Mouse (Mus musculus) lung, embryonic 14.5 days (tissue): ENCODE results near the gene Slc5a11. TPM values are rescaled to one million over a fixed set of nuclear protein-coding genes. Genes with fewer than 3 reads are reported as not detected.

Source experiments
- ATAC-seq: fragments of 200-750 bp; cut with Nextera tagmentation; 2 replicates; pipeline ENCODE4 v1.8.0; 2017; ENCODE audit warnings: mild to moderate bottlenecking, moderate TSS enrichment, moderate library complexity; ENCODE audit not compliant: insufficient read depth
- DNase-seq: peaks from one replicate; pipeline ENCODE4 v3.0.0-alpha.2; 2015
- H3K27ac ChIP-seq: fragments of 300-500 bp; sonication (generic); 2 replicates; pipeline ENCODE4 v1.5.1; 2014; ENCODE audit warnings: low read depth, mild to moderate bottlenecking, moderate library complexity
- H3K27me3 ChIP-seq: fragments of 300-500 bp; sonication (generic); 2 replicates; pipeline ENCODE4 v1.6.1; 2014; ENCODE audit warnings: low read length, control low read depth; ENCODE audit not compliant: insufficient read depth
- H3K36me3 ChIP-seq: fragments of 300-500 bp; sonication (generic); 2 replicates; pipeline ENCODE4 v1.6.1; 2014; ENCODE audit warnings: control low read depth; ENCODE audit not compliant: insufficient read depth
- H3K4me1 ChIP-seq: fragments of 300-500 bp; sonication (generic); 2 replicates; pipeline ENCODE4 v1.6.1; 2014; ENCODE audit warnings: antibody characterized with exemption, control low read depth; ENCODE audit not compliant: insufficient read depth
- H3K4me2 ChIP-seq: fragments of 300-500 bp; sonication (generic); 2 replicates; pipeline ENCODE4 v1.6.1; 2014; ENCODE audit warnings: mild to moderate bottlenecking
- H3K4me3 ChIP-seq: fragments of 300-500 bp; sonication (generic); 2 replicates; pipeline ENCODE4 v1.5.1; 2014; ENCODE audit warnings: low read depth, low read length
- H3K9ac ChIP-seq: fragments of 300-500 bp; sonication (generic); 2 replicates; pipeline ENCODE4 v1.6.1; 2014
- H3K9me3 ChIP-seq: fragments of 300-500 bp; sonication (generic); 2 replicates; pipeline ENCODE4 v1.6.1; 2016; ENCODE audit warnings: low read depth, low read length, control low read depth
- CTCF ChIP-seq: IDR thresholded peaks from 2 replicates; pipeline ENCODE4 v1.5.1; 2016; ENCODE audit warnings: antibody characterized with exemption, low read depth
- WGBS: fragments of 180-500 bp; shearing (Covaris S2); extraction: QIAGEN DNeasy Blood & Tissue Kit; methylation state at CpG from one replicate; pipeline ENCODE4 v1.1.7; 2014; 5-methylcytosine and 5-hydroxymethylcytosine counted together
- polyA plus RNA-seq: library from polyadenylated mRNA; unstranded; fragments of >200 nt; fragmentation: Nextera tagmentation; extraction: Ambion mirVana; gene quantifications from 2 replicates; pipeline ENCODE4 v1.2.1, GENCODE M21; 2014

Slc5a11 gene
- polyA plus RNA-seq, 1 experiment from 2014 or later: 1.6 TPM

DNA sequence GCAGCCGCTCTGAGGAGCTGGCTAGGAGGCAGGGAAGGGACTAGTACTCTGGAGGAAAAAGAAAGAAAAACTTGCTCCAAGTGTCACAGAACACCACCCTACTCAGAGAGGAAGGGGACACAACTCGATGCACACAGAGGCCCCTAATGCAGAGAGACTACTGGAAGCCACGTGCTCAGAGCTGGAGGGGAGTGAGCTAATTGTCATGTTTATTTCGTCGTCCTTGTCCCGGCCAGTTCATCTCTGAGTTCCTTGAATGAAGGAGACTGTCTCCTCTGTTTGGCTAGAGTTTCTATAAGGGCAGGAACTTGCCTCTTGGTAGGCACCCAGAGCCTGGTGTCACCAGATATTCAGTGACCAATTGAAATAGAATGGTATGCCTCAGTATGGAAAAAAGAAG, 36.8 kb downstream of the Slc5a11 start:
- Histone ChIP-seq H3K27me3 (no peaks in the 10 kb centered on the region), H3K9me3 (no peaks in the 10 kb centered on the region), H3K4me3 (no peak overlapping the region), H3K4me2 (no peak overlapping the region), H3K9ac (no peak overlapping the region), H3K27ac (no peak overlapping the region), H3K36me3 (no peaks in the 10 kb centered on the region), H3K4me1 (no peaks in the 10 kb centered on the region)
- DNase-seq (no peak), ATAC-seq (no peak)
- no peak for TF ChIP-seq CTCF
- WGBS: 56% methylated on average over 6 of the region's 6 CpGs

DNA sequence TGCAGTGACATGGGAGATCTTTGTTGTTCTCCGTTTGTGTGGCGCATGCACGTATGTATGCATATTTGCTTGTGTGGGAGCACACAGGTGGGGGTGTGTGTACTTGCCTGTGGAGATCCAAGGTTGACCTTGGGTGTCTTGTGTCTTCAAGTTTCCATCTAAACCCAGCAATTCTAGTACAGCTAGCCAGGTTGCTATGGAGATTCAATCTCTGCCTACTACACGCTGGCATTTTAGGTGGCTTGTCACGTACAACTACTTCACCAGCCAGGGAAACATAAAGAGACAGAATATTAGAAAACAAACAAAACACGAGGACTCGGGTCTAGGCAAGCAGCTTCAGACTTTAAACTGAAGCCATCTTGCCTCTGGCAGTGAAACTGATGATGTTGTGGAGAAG, 38.8 kb downstream of the Slc5a11 start:
- Histone ChIP-seq H3K36me3 (no peaks in the 10 kb centered on the region), H3K4me1 (no peaks in the 10 kb centered on the region), H3K9me3 (no peaks in the 10 kb centered on the region), H3K27me3 (no peaks in the 10 kb centered on the region), H3K9ac (no peak overlapping the region), H3K4me2 (no peak overlapping the region), H3K4me3 (no peak overlapping the region), H3K27ac (no peak overlapping the region)
- ATAC-seq (no peak), DNase-seq (no peak)
- no peak for TF ChIP-seq CTCF
- WGBS: 61% methylated on average over 7 of the region's 7 CpGs

DNA sequence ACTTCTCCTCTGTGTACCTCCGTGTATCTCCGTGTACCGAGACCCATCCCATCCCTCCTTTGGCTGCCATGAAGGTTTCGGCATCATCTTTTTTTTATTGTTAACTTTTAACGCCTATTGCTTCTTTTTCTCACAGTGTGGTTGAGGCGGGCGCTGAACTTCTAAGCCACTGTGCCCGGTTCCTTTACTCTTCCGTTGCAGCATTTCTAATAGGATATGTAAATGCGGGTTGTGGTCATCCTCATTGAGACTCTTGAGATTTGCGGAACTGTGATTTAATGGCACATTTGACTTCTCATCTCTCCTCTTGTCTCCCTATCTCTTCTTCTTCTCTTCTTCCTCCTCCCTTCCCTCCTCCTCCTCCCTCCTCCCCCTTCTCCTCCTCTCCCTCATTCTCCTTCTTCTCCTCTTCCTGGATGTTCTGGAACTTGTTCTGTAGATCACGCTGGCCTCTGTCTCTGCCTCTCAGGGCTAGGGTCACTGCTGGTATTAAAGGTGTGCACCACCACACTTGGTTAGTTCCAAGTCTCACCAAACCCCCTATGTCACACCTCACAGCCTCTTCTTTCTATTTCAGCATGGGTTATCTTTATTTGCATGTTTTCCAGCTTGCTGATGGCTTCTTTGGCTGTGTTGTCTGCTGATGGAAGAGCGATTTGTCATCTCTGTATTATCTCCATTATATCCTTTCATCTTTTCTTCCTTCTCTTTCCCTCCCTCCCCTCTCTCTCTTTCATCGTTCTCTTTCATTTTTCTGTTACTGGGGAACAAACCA, 39.8 kb downstream of the Slc5a11 start:
- Histone ChIP-seq H3K4me3 (no peak overlapping the region), H3K9ac (no peak overlapping the region), H3K4me2 (no peak overlapping the region), H3K4me1 (no peaks in the 10 kb centered on the region), H3K27ac (no peak overlapping the region), H3K27me3 (no peaks in the 10 kb centered on the region), H3K36me3 (no peaks in the 10 kb centered on the region), H3K9me3 (no peaks in the 10 kb centered on the region)
- ATAC-seq (no peak), DNase-seq (no peak)
- 85% methylated on average over 14 of the region's 14 CpGs for WGBS
- no peak for TF ChIP-seq CTCF

DNA sequence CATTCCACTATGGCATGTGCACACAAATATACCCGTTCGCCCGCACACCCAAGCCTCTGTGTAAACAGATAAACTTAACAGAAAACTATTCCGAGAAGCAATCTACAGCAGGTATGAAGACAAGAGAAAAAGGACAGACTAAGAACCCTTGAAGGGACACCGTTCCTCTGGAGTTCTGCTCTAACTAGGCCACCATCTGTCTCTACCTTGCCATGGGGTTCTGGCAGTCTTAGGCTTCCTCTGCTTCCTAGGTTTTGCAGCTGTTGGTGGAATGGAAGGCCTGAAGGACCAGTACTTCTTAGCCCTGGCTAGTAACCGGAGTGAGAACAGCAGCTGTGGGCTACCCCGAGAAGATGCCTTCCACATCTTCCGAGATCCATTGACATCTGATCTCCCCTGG, 43.5 kb downstream of the Slc5a11 start:
- no peak overlapping the region for H3K4me3 ChIP-seq
- H3K9ac ChIP-seq: no peak overlapping the region
- no peaks in the 10 kb centered on the region for H3K36me3 ChIP-seq
- no peak for DNase-seq
- ATAC-seq: no peak
- no peak for TF ChIP-seq CTCF
- WGBS: 59% methylated on average over 8 of the region's 8 CpGs
- no peak overlapping the region for H3K4me2 ChIP-seq
- H3K4me1 ChIP-seq: no peaks in the 10 kb centered on the region
- no peaks in the 10 kb centered on the region for H3K27me3 ChIP-seq
- H3K27ac ChIP-seq: no peak overlapping the region
- H3K9me3 ChIP-seq: no peaks in the 10 kb centered on the region

DNA sequence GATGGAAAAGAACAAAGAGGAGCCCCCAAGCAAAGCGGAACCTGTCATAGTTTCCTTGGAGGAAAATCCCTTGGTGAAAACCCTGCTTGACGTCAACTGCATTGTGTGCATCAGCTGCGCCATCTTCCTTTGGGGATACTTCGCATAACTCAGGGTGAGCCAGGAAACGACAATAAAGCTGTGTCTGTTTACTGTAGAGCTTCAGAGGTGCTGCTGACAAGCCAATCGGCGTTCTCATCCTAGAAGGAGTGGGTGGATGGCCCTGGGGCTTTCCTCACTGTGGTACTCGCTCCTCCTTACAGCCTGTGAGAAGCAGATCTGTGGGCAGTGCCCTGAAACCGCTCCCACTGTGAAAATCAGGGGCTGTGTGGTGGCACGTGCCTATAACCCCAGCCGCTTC, 58.5 kb downstream of the Slc5a11 start:
- H3K4me2 ChIP-seq: no peak overlapping the region
- H3K9ac ChIP-seq: no peak overlapping the region
- peaks cover 6% of the 10 kb centered on the region; the same call in 1 of the 2 replicates for H3K36me3 ChIP-seq
- ATAC-seq: no peak
- no peak overlapping the region for H3K4me3 ChIP-seq
- no peaks in the 10 kb centered on the region for H3K4me1 ChIP-seq
- no peaks in the 10 kb centered on the region for H3K27me3 ChIP-seq
- H3K9me3 ChIP-seq: no peaks in the 10 kb centered on the region
- WGBS: 60% methylated on average over 11 of the region's 11 CpGs
- H3K27ac ChIP-seq: no peak overlapping the region
- TF ChIP-seq CTCF: no peak
- DNase-seq: no peak

DNA sequence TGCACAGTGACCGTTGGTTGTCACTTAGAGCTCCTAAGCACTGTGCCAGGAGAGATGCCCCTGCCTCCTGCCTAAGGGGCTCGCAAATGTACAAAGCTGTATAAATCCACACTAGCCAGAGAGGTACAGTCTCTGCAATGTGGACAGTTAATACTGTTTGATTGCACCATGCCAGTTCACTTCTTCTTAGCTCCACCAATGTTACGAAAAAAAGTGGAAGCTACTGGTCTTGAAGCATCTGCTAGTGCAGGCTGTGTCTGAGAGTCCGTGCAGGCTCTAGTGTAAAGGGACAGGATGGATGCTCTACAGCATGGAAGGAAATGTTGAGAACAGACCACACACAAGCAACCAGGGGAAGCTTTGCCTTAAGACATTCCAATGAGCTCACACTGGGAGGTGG, 62.0 kb downstream of the Slc5a11 start:
- no peak for ATAC-seq
- Histone ChIP-seq H3K4me3 (no peak overlapping the region), H3K4me1 (no peaks in the 10 kb centered on the region), H3K36me3 (peaks cover 28% of the 10 kb centered on the region), H3K9ac (no peak overlapping the region), H3K9me3 (no peaks in the 10 kb centered on the region), H3K27me3 (no peaks in the 10 kb centered on the region), H3K4me2 (no peak overlapping the region), H3K27ac (no peak overlapping the region)
- 84% methylated on average over 4 of the region's 4 CpGs for WGBS
- no peak for TF ChIP-seq CTCF
- DNase-seq: no peak

DNA sequence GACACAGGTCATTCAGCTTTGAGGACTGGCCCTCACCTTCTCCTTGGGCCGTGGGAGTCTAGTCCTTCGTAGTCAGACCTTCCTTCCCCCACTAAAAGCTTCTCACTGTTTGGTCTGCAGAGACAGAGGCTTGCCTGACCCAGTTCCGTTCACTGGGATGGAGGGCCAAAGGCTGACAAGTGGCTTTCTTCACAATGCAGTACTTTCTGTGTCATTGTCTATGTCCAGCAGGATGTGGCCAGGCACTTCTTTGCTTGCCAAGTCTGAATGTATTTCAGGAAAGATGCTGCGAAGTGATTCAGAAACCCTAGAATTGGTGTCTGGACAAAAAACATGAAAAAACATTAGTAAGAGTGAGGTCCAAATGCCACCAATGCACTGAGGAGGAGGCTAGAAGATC, 65.2 kb downstream of the Slc5a11 start:
- no peak for DNase-seq

More for the DNA sequence above, 65.2 kb downstream of the Slc5a11 start:
- WGBS: 90% methylated on average over 4 of the region's 4 CpGs
- Histone ChIP-seq H3K27ac (no peak overlapping the region), H3K4me2 (no peak overlapping the region), H3K9me3 (no peaks in the 10 kb centered on the region), H3K9ac (no peak overlapping the region), H3K4me1 (no peaks in the 10 kb centered on the region), H3K27me3 (no peaks in the 10 kb centered on the region), H3K4me3 (no peak overlapping the region), H3K36me3 (peaks cover 42% of the 10 kb centered on the region)
- TF ChIP-seq CTCF: no peak
- ATAC-seq: no peak
